Mouse (Mus musculus) retina, postnatal 7 days (tissue): ENCODE results near the gene Akap13.

Experiments
- DNase-seq: peaks from one replicate; pipeline ENCODE4 v3.0.0-alpha.2; 2012; ENCODE audit warnings: low read depth, low spot score

Akap13 gene

DNA sequence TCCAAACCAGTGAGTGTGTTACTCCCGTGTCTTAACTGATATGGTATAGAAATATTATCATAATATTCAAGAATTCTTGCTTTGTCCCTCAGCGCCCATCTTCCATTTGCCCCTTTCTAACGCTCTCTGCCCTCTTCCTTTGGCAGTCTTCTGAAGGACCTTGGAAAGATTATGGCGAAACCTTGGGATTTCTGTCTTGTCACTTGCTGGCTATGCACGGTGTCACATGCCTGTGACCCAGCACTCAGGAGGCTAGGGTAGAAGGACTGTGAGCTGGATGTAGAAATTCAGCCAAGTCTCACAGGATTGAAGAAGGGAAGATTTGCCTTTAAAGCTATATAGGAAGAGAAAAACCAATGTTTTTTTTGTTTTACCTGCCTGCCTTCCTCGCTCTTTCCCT lies 212.2 kb downstream of the Akap13 start:
- no peak for DNase-seq

DNA sequence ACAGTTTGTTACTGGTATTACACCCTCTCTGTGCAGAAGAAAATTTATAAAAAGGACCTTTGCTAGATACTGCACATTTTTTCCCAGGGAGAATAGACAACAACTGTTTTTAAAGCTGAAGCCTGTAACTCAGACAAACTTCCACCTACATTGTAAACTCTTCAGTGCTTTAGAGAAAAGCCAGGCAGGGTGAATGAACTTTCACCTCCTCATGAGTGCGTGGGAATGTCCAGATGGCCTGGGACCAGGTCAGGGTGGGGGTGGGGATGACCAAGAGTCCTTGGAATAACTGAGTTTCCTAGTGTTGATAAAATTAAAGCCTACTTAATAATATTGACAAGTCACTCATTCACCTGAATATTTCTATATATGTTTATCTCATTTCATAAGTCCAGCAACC lies 213.1 kb downstream of the Akap13 start:
- DNase-seq = no peak

DNA sequence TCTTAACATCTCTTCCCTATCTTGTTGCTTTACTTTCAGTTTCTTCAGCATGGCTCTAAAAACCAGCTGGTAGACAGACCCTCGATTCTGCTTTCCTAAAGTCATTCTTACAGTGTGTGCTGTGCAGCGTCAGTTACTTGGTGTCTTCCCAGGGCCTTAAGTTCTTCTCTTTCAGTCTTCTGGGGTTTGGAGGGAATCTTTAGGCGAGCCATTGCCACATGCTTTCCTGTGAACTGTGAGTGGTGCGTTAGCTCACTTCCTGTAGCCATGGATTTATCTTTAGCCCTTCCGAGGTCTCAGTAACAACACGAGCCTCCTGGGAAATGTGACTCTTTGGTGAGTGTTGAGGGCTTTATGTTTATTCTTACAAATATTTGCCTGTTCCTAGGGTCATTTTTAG lies 214.1 kb downstream of the Akap13 start:
- no peak for DNase-seq

DNA sequence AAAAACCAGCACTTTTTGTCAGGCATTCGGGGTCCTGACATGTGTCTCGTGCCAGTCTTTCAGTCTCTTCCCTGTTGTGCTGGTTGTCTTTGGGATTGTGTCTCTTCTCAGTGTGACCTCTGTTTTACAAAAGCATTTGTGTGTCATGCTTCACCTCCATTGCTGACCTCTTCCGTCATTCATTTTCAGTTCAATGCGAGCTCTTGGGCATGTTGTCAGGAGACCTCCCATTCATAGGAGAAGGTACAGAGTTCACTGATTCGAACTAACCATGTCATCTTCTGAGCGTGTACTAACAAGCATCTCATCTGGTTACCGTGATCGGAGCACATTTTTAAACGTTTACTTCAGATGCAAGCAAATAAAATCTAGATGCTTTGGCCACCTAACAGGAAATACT lies 224.3 kb downstream of the Akap13 start:
- DNase-seq = no peak

DNA sequence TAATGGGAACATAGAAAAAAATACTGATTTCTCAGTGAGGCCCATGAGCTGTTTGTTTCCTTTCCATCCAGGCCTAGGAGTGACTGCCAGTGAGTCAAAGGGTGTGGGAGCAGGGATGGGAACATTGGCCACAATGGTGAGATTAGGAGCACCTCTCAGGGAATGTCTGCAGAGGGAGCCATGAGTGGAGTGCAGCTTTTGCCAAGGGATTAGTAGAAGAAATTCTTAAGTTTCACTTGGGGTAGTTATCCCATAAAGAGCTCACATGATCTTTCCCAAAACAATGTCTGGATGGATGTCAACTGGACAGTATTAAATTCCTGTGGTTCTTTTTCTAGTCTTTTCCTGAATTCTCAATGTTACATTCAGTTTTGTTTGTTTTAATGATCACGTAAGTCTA lies 227.6 kb downstream of the Akap13 start:
- no peak for DNase-seq

DNA sequence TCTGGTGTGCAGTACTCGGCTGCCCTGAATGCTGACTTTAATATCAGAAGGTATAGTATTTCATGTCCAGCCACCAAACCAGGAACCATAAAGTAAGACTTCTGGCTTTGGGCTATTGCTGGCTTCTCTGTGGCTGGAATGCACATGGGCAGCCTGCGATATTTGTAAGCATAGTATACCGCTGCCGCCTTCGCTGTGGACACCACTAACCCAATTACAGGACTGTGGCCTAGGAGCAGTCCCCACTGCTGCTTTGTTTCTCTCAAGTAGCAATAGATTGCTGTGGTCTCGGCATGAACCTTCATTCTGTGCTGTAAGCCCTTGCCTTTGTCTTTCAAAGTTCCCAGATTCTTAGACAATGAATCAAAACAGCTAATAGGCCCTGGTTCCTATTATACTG lies 228.1 kb downstream of the Akap13 start:
- DNase-seq = no peak

DNA sequence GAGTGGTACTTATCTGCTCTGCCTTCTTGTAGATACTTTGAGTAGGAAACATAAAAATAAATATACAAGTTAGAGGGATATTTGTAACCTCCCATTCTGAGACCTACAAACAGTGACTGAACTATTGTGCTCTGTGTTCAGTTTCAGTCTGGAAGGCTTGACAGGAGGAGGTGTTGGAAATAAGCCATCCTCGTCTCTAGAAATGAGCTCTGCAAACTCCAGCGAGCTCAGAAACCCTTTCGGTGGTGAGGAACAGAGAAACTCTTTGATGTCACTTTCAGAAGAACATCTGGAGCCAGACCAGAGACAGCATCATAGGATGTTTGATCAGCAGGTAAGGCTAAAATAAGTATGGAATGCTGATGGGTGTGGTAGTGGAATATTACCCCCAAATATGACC lies 229.6 kb downstream of the Akap13 start:
- no peak for DNase-seq

DNA sequence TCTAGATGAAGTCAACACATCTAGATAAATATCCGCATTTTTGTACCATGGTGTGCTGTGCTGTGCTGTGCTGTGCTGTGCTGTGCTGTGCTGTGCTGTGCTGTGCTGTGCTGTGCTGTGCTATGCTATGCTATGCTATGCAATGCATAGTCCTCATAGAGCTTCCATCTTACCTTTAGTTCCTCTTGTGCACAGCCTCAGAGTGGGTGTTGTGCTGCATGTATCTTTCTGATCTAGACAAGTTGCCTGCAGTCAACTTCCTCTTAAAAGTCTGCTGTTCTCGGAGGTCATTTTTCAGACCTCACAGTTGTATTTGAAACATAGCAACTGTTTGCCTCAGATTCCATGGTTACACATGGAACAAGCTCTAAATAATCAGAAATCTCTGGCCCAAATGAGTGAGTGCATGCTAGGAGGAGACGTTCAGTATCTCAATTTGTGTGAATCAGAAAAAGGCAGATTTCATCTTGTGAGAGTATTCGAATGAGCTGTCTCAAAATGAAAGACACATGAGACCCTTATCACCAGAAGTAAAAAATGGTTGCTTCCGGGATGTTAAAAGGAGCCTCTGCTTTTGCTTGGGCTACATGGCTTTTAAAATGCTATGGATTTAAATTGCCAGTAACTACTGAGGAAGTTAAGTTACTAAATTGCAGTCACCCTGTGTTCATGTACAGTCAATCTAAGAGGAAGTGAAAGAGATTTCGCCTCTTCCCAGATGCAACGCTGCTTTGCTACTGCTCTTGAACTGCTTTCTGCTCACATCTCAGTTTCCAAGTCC lies 230.9 kb downstream of the Akap13 start:
- no peak for DNase-seq

DNA sequence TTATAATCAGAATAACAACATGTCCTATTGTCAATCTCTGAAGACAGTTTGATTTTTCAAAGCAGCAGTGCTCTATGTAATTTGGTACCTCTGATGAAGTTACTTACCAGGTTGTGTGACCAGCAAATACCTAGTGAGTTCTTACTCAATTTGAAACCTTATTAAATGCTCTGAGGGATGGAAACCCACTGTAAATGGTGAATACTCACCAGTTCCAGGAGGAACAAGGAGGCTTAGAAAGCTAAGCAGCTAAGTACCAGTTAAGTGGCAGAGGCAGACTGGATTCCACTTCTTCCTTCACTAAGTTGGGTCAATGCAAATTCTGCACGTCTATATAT lies 231.5 kb downstream of the Akap13 start:
- DNase-seq = no peak

DNA sequence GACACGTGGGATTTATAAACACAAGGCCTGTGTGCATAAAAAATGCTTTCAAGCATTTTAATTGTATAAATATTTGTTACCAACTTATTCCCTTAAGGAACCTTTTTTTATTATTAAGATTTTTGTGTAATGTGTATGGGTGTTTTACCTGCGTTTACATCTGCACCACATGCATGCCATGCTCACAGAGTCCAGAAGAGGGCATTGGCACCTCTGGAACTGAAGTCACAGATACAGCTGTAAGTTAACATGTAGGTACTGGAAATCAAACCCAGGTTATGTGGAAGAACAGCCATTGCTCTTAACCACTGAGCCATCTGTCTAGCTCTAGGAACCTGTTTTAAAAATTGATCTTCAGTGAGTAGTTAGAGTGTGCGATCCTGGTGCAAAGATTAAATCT lies 232.8 kb downstream of the Akap13 start:
- no peak for DNase-seq

DNA sequence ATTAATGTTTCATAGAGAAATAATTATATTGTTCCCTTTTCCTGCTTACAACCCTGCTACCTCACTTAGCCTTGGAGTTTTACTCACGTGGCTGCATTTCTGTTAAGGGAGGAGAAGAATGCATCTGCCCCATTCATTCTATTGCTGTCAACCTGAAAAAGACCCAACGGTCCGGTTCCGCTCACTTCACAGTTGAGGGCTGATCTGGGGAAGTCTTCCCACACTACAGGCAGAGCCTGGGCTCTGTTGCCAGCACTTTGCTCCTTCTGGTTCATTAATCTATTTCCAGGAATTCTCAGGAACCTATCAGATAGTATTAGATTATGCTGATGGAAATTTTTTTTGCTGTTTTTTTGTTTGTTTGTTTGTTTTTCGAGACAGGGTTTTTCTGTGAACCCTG lies 239.4 kb downstream of the Akap13 start:
- DNase-seq = no peak

DNA sequence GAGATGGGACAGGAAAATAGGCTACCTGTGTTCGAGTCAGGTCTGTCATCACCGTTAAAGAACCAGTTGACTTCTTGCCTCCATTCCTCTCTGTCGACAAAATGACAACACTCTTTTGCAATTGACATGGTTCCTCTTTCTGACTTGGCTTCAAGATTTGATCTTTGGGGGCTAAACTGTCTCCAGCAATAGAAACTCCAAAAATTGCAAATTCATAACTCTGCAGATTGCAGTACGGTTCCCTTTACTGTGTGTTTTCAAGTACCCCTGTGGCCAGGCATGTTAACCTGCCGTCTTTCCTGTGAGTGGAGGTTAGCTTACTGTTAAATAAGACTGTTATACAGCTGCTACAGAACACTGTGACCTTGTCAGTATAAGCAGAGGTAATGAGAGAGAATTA lies 244.5 kb downstream of the Akap13 start:
- DNase-seq = no peak

DNA sequence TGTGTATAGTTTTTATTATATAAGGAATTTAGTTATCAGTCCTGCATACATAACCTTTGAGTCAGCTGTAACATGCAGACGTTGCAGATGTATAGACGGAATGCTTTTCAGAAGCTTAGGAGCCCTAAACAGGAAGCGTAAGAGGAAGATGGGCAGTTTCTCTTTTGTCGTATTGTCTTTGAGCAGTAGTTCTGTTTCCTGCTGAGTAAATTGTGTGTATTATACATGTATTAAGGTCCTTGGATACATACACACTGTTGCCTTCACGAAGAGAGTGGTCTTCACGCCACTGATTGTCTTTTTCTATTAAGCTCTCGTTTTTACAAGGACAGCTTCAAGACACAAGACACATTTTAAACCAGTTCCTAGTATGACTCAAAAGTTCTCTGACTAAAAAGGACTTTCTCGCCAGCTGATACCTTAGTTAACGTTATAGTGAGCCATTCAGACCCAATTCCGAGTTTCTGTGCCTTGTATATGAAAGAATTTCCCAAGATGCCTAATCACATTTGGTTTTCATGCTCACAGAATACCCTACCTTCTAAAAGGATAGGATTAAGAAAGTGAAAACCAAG lies 245.5 kb downstream of the Akap13 start:
- no peak for DNase-seq

DNA sequence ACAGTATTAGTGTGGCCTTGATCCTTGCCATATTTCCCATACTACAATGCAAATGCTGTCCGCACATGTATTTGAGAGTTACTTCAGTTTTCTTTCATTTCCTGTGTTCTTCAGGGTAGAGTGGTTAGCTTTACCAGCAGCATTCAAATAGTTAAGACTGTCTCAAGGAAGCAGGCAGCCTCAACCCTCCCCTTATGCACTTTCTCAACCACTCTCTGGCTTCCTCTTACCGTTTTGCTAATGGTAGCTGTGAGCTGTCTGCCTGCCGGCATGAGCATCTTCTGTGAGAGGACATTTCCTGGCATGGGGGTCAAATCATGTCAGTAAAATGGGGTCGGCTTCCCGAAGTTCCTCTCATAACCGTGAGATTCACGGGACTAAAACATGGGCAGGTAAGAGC lies 246.4 kb downstream of the Akap13 start:
- DNase-seq = no peak

DNA sequence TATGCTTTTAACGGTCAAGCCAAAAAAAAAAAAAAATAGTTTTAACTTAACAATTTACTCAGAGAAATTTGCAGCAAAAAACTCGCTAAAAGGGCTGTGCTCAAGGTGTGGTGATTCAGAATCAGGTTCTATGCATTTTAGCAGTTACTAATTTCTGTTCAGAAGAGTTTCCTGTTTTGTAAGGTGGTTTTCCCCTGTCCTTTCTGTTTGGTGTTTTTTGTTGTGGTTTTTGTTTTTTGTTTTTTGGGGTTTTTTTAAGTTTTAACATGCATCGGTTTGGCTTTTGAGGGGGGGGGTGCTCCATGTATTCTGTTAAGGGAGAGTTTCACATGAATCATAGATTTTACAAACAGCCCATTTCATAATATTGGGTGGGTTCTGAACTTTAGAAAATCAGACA lies 247.0 kb downstream of the Akap13 start:
- DNase-seq = no peak

DNA sequence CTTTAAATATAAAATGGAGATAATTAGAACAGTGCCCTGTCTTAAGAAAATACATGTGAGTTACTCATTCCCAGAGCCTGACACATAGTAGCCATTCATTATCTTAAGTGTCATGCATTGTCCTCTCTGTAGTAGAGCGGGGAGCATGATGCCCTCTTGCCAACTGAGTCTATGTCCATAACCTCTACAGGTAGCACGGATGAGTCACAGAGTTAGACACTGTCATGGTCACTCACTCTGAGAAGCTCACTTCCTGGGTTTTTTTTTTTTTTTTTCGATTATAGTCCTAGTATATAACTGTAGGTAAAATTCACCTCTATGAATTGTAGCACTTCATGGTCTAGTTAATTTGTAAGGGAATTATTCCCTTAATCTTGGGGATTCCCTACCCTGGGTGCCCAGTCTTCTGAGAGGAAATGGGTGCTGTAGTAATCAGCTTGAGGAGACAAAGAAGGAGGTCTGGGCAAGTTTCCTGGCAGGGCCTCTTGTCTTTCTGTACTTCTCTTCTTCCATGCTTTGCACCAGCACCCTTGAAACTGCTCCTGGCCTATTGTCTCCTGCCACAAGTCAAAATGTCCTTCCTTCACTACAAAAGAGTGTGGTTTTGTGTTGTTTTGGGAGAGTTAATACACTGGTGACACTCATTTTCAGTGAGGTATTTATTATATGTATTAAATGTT lies 247.8 kb downstream of the Akap13 start:
- no peak for DNase-seq

DNA sequence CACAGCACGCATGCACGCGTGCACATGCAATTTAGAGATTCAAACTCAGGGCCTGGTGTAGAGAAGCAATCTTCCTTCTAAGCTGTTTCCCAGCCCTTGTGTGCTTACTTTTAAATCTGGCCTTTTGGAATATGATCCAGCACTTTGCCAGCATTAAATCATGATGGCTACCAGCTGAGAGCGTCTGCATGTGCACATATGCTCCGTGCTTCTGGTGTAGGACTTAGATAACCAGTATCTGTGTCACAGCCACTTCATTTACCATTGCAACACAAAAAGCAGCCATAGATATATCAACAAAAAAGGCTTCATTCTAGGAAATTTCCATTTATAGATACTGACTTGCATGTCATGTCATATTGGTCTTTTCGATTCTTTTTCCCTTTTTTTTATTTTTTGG lies 249.5 kb downstream of the Akap13 start:
- no peak for DNase-seq

DNA sequence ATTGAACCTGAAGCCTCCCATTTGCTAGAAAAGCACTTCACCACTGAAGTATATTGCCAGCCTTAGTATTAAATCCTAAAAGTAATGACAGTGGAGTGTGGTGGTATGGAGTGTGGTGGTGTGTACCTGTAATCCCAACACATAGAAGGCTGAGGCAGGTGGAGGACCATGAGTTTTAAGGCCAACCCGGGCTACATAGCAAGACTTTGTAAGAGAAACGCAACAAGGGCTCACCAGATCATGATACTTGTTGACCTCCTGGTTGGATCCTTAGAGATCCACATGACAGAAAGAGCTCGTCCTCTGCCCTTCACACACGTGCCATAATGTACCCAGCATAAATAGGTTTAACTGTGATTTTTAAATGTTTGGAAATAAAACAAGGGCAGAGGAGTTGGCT lies 254.6 kb downstream of the Akap13 start:
- no peak for DNase-seq

DNA sequence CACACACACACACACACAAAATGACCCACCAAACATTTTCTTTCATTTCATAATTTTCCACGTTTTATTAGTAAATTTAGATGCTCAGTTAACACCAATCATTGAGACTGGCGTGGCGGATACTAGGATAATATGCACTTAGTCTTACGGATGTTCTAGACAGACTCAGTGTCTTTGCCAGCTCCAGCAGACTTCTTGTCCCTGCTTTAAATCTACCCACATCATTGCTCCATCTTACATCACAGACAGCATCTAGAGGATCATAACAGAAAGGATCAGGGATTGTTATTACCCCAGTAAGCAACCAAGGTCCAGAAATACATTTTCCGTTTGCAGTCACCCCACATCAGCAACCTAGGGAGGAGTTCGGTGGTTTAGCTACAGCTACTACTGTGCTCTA lies 255.6 kb downstream of the Akap13 start:
- DNase-seq = no peak

DNA sequence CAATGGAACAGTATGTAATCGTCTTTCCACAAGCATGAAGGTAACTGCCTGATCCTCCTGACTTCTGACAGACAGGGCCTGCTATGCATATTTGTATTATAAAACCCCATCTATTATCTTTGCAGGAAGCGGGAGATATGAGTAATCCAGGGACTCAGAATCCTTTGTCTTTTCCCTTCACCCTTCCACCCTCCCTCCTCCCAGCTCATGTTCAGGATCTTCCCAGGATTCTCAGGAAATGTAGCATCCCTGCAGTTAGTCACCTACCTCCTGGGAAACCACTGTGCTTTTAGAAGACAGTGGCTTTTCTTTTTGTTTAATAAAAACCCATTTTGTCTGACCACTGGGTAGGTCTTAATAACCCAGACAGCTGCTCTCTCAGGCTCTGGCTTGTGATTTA lies 256.1 kb downstream of the Akap13 start:
- DNase-seq = no peak

DNA sequence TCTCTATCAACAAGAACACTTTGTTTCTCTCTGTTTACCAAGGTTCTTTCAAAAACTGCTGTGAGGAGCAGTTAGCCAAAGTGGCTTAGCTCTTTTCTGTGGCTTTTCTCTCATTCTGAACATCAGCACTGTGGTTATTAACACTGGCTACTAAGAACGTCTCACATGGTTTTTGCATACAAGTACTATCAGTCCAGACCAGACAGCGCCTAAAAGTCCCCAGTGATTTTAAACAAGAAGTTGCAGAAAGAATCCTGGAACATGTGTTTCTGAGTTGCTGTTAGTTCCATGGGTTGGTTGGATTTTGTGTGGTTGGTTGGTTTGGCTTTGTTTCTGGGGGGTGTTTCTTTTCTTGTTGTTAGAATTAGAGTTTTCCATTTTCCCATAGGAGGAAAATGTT lies 257.5 kb downstream of the Akap13 start:
- DNase-seq = no peak

DNA sequence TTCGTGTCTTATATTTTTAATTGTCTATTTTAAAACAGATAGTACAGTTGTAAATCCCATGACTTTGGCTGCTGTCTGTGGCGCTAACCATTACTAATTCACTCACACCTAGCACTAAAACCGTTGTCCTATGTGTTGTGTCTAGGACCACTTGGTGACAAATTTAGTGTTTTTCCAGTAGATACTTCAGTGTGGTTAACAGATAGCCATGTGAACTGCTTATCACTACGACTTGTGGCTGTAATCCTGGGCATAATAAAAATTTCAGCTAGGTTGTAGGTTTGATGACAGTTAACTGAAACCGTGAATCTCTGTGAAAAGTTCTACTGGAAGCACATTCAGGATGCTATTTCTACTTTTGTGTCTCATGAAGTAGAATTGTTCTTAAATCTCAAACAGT lies 258.6 kb downstream of the Akap13 start:
- DNase-seq = no peak

DNA sequence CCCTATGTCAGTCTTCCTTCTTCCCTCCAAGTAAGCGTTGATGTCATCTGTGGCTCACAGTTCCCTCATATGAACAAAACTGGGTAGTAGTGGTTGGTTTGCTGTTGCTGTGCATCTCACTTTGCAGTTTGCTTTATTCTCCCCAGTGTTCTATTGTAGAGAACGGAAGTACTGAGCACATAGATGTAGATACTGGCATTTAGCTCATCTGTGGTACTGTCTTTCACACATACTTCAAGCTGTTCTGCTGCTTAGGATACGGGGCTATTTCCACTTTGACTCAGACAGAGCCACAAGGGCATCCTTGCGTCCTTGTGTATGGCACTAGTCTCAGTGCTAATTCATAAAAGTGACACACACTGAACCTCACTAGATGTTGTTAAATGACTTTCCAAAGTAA lies 259.7 kb downstream of the Akap13 start:
- DNase-seq = no peak
